Mouse (Mus musculus) liver, embryonic 11.5 days (tissue): Measurements from ENCODE around the gene Trim66. TPM values are rescaled to one million over a fixed set of nuclear protein-coding genes. Genes with fewer than 3 reads are reported as not detected.

Experiments
- ATAC-seq: fragments of 200-750 bp; cut with Nextera tagmentation; replicated peaks from 2 replicates; pipeline ENCODE4 v1.8.0; 2017; ENCODE audit warnings: moderate number of reproducible peaks, mild to moderate bottlenecking, moderate TSS enrichment, moderate library complexity; ENCODE audit not compliant: low FRiP score
- DNase-seq: peaks from one replicate; pipeline ENCODE4 v3.0.0-alpha.2; 2017; ENCODE audit warnings: low spot score
- H3K27ac ChIP-seq: fragments of 300-500 bp; sonication (generic); 2 replicates; pipeline ENCODE4 v1.5.1; 2014; ENCODE audit warnings: mild to moderate bottlenecking, low read depth, low read length, control low read depth
- H3K27me3 ChIP-seq: fragments of 300-500 bp; sonication (generic); replicated peaks from 2 replicates; pipeline ENCODE4 v1.6.1; 2014; ENCODE audit warnings: low read length, mixed read lengths; ENCODE audit not compliant: control insufficient read depth, insufficient read depth
- H3K36me3 ChIP-seq: fragments of 300-500 bp; sonication (generic); 2 replicates; pipeline ENCODE4 v1.6.1; 2014; ENCODE audit warnings: mild to moderate bottlenecking, low read length, moderate library complexity, mixed read lengths; ENCODE audit not compliant: control insufficient read depth, insufficient read depth
- H3K4me1 ChIP-seq: fragments of 300-500 bp; sonication (generic); replicated peaks from 2 replicates; pipeline ENCODE4 v1.6.1; 2014; ENCODE audit warnings: low read length, mixed read lengths; ENCODE audit not compliant: control insufficient read depth, insufficient read depth
- H3K4me2 ChIP-seq: fragments of 300-500 bp; sonication (generic); 2 replicates; pipeline ENCODE4 v1.6.1; 2014; ENCODE audit warnings: mild to moderate bottlenecking, control low read depth, moderate library complexity
- H3K4me3 ChIP-seq: fragments of 300-500 bp; sonication (generic); 2 replicates; pipeline ENCODE4 v1.5.1; 2014; ENCODE audit warnings: low read depth, low read length, control low read depth
- H3K9ac ChIP-seq: fragments of 300-500 bp; sonication (generic); 2 replicates; pipeline ENCODE4 v1.6.1; 2014; ENCODE audit warnings: low read depth, low read length, control low read depth
- H3K9me3 ChIP-seq: fragments of 300-500 bp; sonication (generic); 2 replicates; pipeline ENCODE4 v1.6.1; 2016; ENCODE audit warnings: low read length, inconsistent platforms, mixed read lengths; ENCODE audit not compliant: control insufficient read depth
- WGBS: fragments of 180-500 bp; shearing (Covaris S2); extraction: QIAGEN DNeasy Blood & Tissue Kit; methylation state at CpG from one replicate; pipeline ENCODE4 v1.1.7; 2014; 5-methylcytosine and 5-hydroxymethylcytosine counted together
- microRNA-seq: library from miRNA; unstranded; fragments of <30 nt; microRNA quantifications from one replicate; pipeline ENCODE4, GENCODE M21; 2017; ENCODE audit warnings: borderline number of aligned reads
- polyA plus RNA-seq: library from polyadenylated mRNA; unstranded; fragments of >200 nt; fragmentation: Nextera tagmentation; extraction: Ambion mirVana; gene quantifications from 2 replicates; pipeline ENCODE4 v1.2.1, GENCODE M21; 2014

Trim66 gene
- polyA plus RNA-seq, 1 experiment from 2014 or later = 0.11 TPM

- H3K36me3 ChIP-seq = no peaks in the 10 kb centered on the region
- H3K4me2 ChIP-seq = no peak overlapping the region
- ATAC-seq = no peak
- no peaks in the 10 kb centered on the region for H3K4me1 ChIP-seq
- H3K9me3 ChIP-seq = no peaks in the 10 kb centered on the region
- DNase-seq = no peak
- no peak overlapping the region for H3K4me3 ChIP-seq
- H3K9ac ChIP-seq = no peak overlapping the region
- 70% methylated on average over 8 of the region's 8 CpGs for WGBS
- H3K27ac ChIP-seq = no peak overlapping the region
- no peaks in the 10 kb centered on the region for H3K27me3 ChIP-seq
Observed at GRCm38 (mm10) chr7:109422803-109423202, 85.1 kb downstream of the Trim66 start.

GRCm38 (mm10) chr7:109405491-109405890 is 102.4 kb downstream of the Trim66 start:
- Histone ChIP-seq H3K36me3 (no peaks in the 10 kb centered on the region), H3K9me3 (no peaks in the 10 kb centered on the region), H3K9ac (no peak overlapping the region), H3K4me2 (no peak overlapping the region), H3K27ac (no peak overlapping the region), H3K4me1 (no peaks in the 10 kb centered on the region), H3K27me3 (no peaks in the 10 kb centered on the region), H3K4me3 (no peak overlapping the region)
- 67% methylated on average over 7 of the region's 7 CpGs for WGBS
- no peak for ATAC-seq
- DNase-seq = no peak

GRCm38 (mm10) chr7:109399299-109399698 is 108.6 kb downstream of the Trim66 start:
- H3K27me3 ChIP-seq = no peaks in the 10 kb centered on the region; the same call in 1 of the 2 replicates
- no peak overlapping the region for H3K4me2 ChIP-seq
- 46% methylated on average over 3 of the region's 3 CpGs for WGBS
- H3K36me3 ChIP-seq = no peaks in the 10 kb centered on the region
- H3K27ac ChIP-seq = no peak overlapping the region
- no peaks in the 10 kb centered on the region for H3K4me1 ChIP-seq
- no peak for ATAC-seq
- H3K4me3 ChIP-seq = no peak overlapping the region
- DNase-seq = no peak
- no peaks in the 10 kb centered on the region for H3K9me3 ChIP-seq
- H3K9ac ChIP-seq = no peak overlapping the region

Small RNA genes within 50 kb of the gene (microRNA-seq; reads per million reads assigned to microRNA genes)
- 2.8 reads per million for gene Gm47284

Other genes with a start within 250 kb of the Trim66 start
- gene Stk33, start 69.1 kb downstream of the Trim66 start, polyA plus RNA-seq = not detected in 2 replicates
- 184 and 208 TPM in 2 replicates for gene Rpl27a, start 11.0 kb upstream of the Trim66 start, polyA plus RNA-seq
- 38.7 and 38.8 TPM in 2 replicates for gene St5, start 195.5 kb upstream of the Trim66 start, polyA plus RNA-seq
- gene Akip1, start 195.6 kb upstream of the Trim66 start, polyA plus RNA-seq = 52.7 and 54.9 TPM in 2 replicates
- gene BC051019, start 215.7 kb upstream of the Trim66 start, polyA plus RNA-seq = 0.10 and 0.47 TPM in 2 replicates
- not detected in 2 replicates for gene Ascl3, start 223.6 kb upstream of the Trim66 start, polyA plus RNA-seq
- gene Tmem9b, start 244.7 kb upstream of the Trim66 start, polyA plus RNA-seq = 51.0 and 57.2 TPM in 2 replicates